Mouse (Mus musculus) hindbrain, embryonic 15.5 days (tissue): ENCODE results near the gene Qrfp. TPM values are rescaled to one million over a fixed set of nuclear protein-coding genes. Genes with fewer than 3 reads are reported as not detected.
A peak's percentile ranks its signal among the peaks of the same experiment; 100 is the strongest.

Experiments
- ATAC-seq: fragments of 200-750 bp; cut with Nextera tagmentation; 2 replicates; pipeline ENCODE4 v1.8.0; 2017; ENCODE audit warnings: low read depth, moderate number of reproducible peaks, moderate TSS enrichment; ENCODE audit not compliant: low FRiP score
- H3K27ac ChIP-seq: fragments of 300-500 bp; sonication (generic); replicated peaks from 2 replicates; pipeline ENCODE4 v1.5.1; 2015; ENCODE audit warnings: mild to moderate bottlenecking, inconsistent platforms
- H3K27me3 ChIP-seq: fragments of 300-500 bp; sonication (generic); 2 replicates; pipeline ENCODE4 v1.6.1; 2015; ENCODE audit warnings: control low read depth, inconsistent platforms
- H3K36me3 ChIP-seq: fragments of 300-500 bp; sonication (generic); 2 replicates; pipeline ENCODE4 v1.6.1; 2015; ENCODE audit warnings: control low read depth, inconsistent platforms
- H3K4me1 ChIP-seq: fragments of 300-500 bp; sonication (generic); replicated peaks from 2 replicates; pipeline ENCODE4 v1.6.1; 2015; ENCODE audit warnings: control low read depth, inconsistent platforms
- H3K4me2 ChIP-seq: fragments of 300-500 bp; sonication (generic); 2 replicates; pipeline ENCODE4 v1.6.1; 2015; ENCODE audit warnings: moderate library complexity, mild to moderate bottlenecking, inconsistent platforms
- H3K4me3 ChIP-seq: fragments of 300-500 bp; sonication (generic); 2 replicates; pipeline ENCODE4 v1.5.1; 2015; ENCODE audit warnings: mild to moderate bottlenecking, inconsistent platforms
- H3K9ac ChIP-seq: fragments of 300-500 bp; sonication (generic); 2 replicates; pipeline ENCODE4 v1.6.1; 2015; ENCODE audit warnings: inconsistent platforms
- H3K9me3 ChIP-seq: fragments of 300-500 bp; sonication (generic); 2 replicates; pipeline ENCODE4 v1.6.1; 2016; ENCODE audit warnings: control low read depth, inconsistent platforms
- WGBS: fragments of 180-500 bp; shearing (Covaris S2); methylation state at CpG from one replicate; pipeline ENCODE4 v1.1.7; 2015; 5-methylcytosine and 5-hydroxymethylcytosine counted together
- polyA plus RNA-seq: library from polyadenylated mRNA; unstranded; fragments of >200 nt; fragmentation: Nextera tagmentation; extraction: Ambion mirVana; gene quantifications from 2 replicates; pipeline ENCODE4 v1.2.1, GENCODE M21; 2015

Gene Qrfp
- polyA plus RNA-seq, 1 experiment from 2014 or later: not detected

- Histone ChIP-seq H3K4me1 (peaks cover 3% of the 10 kb centered on the region; the same call in 1 of the 2 replicates), H3K9ac (no peak overlapping the region), H3K9me3 (no peaks in the 10 kb centered on the region), H3K27me3 (no peaks in the 10 kb centered on the region), H3K36me3 (no peaks in the 10 kb centered on the region), H3K27ac (no peak overlapping the region), H3K4me3 (no peak overlapping the region), H3K4me2 (no peak overlapping the region)
- ATAC-seq: no peak
- WGBS: 38% methylated on average over 10 of the region's 10 CpGs
Observed at GRCm38 (mm10) chr2:31836091-31836490, 25.7 kb upstream of the Qrfp start.

- Histone ChIP-seq H3K36me3 (no peaks in the 10 kb centered on the region), H3K4me1 (peaks cover 49% of the 10 kb centered on the region), H3K27ac (peak overlapping the region; percentile 58; the same call in 1 of the 2 replicates), H3K4me2 (no peak overlapping the region), H3K27me3 (no peaks in the 10 kb centered on the region), H3K4me3 (no peak overlapping the region), H3K9ac (no peak overlapping the region), H3K9me3 (no peaks in the 10 kb centered on the region)
- 10% methylated on average over 4 of the region's 4 CpGs for WGBS
- peak; percentile 54; the same call in 1 of the 2 replicates for ATAC-seq
Observed at GRCm38 (mm10) chr2:31828311-31828825, 18.0 kb upstream of the Qrfp start.

- peak; percentile 38; the same call in 1 of the 2 replicates for ATAC-seq
- 29% methylated on average over 7 of the region's 7 CpGs for WGBS
- H3K36me3 ChIP-seq: no peaks in the 10 kb centered on the region
- H3K4me1 ChIP-seq: peaks cover 54% of the 10 kb centered on the region
- H3K4me3 ChIP-seq: no peak overlapping the region
- H3K27ac ChIP-seq: peak overlapping the region; percentile 58; the same call in 1 of the 2 replicates
- H3K4me2 ChIP-seq: no peak overlapping the region
- H3K27me3 ChIP-seq: no peaks in the 10 kb centered on the region
- H3K9ac ChIP-seq: no peak overlapping the region
- H3K9me3 ChIP-seq: no peaks in the 10 kb centered on the region
Observed at GRCm38 (mm10) chr2:31827877-31828276, 17.5 kb upstream of the Qrfp start.

- H3K36me3 ChIP-seq: no peaks in the 10 kb centered on the region
- H3K9me3 ChIP-seq: no peaks in the 10 kb centered on the region
- no peak overlapping the region for H3K4me3 ChIP-seq
- no peaks in the 10 kb centered on the region for H3K27me3 ChIP-seq
- peaks cover 62% of the 10 kb centered on the region for H3K4me1 ChIP-seq
- H3K9ac ChIP-seq: no peak overlapping the region
- no peak overlapping the region for H3K4me2 ChIP-seq
- 0 out of 2 replicates have a peak overlapping the region, but pooled peaks have one; percentile 50 for H3K27ac ChIP-seq
- ATAC-seq: no peak
- 77% methylated on average over 14 of the region's 14 CpGs for WGBS
Observed at GRCm38 (mm10) chr2:31826094-31827085, 16.0 kb upstream of the Qrfp start.

GRCm38 (mm10) chr2:31825469-31825911 lies 15.1 kb upstream of the Qrfp start:
- Histone ChIP-seq H3K27ac (no peak overlapping the region), H3K4me2 (no peak overlapping the region), H3K9me3 (no peaks in the 10 kb centered on the region), H3K9ac (no peak overlapping the region), H3K4me1 (peaks cover 62% of the 10 kb centered on the region), H3K4me3 (no peak overlapping the region), H3K36me3 (no peaks in the 10 kb centered on the region), H3K27me3 (no peaks in the 10 kb centered on the region)
- ATAC-seq: no peak
- WGBS: 72% methylated on average over 16 of the region's 16 CpGs

GRCm38 (mm10) chr2:31823933-31824730 lies 13.8 kb upstream of the Qrfp start:
- H3K27me3 ChIP-seq: no peaks in the 10 kb centered on the region
- WGBS: 69% methylated on average over 10 of the region's 15 CpGs
- H3K4me1 ChIP-seq: peaks cover 58% of the 10 kb centered on the region
- H3K4me3 ChIP-seq: no peak overlapping the region
- ATAC-seq: no peak
- no peaks in the 10 kb centered on the region for H3K9me3 ChIP-seq
- H3K27ac ChIP-seq: no peak overlapping the region
- no peaks in the 10 kb centered on the region for H3K36me3 ChIP-seq
- no peak overlapping the region for H3K4me2 ChIP-seq
- H3K9ac ChIP-seq: no peak overlapping the region

GRCm38 (mm10) chr2:31822524-31823371 lies 12.4 kb upstream of the Qrfp start:
- Histone ChIP-seq H3K4me2 (peak overlapping the region; percentile 54), H3K4me1 (peaks cover 47% of the 10 kb centered on the region), H3K4me3 (peak overlapping the region; percentile 22), H3K27me3 (no peaks in the 10 kb centered on the region), H3K9ac (peak overlapping the region; percentile 40), H3K27ac (peak overlapping the region; percentile 61), H3K9me3 (no peaks in the 10 kb centered on the region), H3K36me3 (no peaks in the 10 kb centered on the region)
- ATAC-seq: peak; percentile 63
- WGBS: 11% methylated on average over 39 of the region's 39 CpGs

- WGBS: 35% methylated on average over 5 of the region's 5 CpGs
- peaks cover 4% of the 10 kb centered on the region for H3K4me1 ChIP-seq
- no peak for ATAC-seq
Observed at GRCm38 (mm10) chr2:31815367-31815766, 5.0 kb upstream of the Qrfp start.

GRCm38 (mm10) chr2:31814699-31815098 lies 4.3 kb upstream of the Qrfp start:
- no peak for ATAC-seq

More at GRCm38 (mm10) chr2:31815367-31815766, 5.0 kb upstream of the Qrfp start:
- no peak overlapping the region for H3K4me2 ChIP-seq
- no peaks in the 10 kb centered on the region for H3K27me3 ChIP-seq
- no peak overlapping the region for H3K4me3 ChIP-seq
- no peaks in the 10 kb centered on the region for H3K36me3 ChIP-seq
- H3K27ac ChIP-seq: no peak overlapping the region
- H3K9ac ChIP-seq: no peak overlapping the region
- H3K9me3 ChIP-seq: no peaks in the 10 kb centered on the region

GRCm38 (mm10) chr2:31813641-31814040 lies 3.3 kb upstream of the Qrfp start:
- H3K9me3 ChIP-seq: no peaks in the 10 kb centered on the region
- no peak overlapping the region for H3K4me2 ChIP-seq
- ATAC-seq: no peak
- H3K36me3 ChIP-seq: no peaks in the 10 kb centered on the region
- H3K27me3 ChIP-seq: no peaks in the 10 kb centered on the region
- 90% methylated on average over 4 of the region's 4 CpGs for WGBS
- peaks cover 21% of the 10 kb centered on the region for H3K4me1 ChIP-seq
- no peak overlapping the region for H3K4me3 ChIP-seq
- H3K27ac ChIP-seq: no peak overlapping the region
- no peak overlapping the region for H3K9ac ChIP-seq

More at GRCm38 (mm10) chr2:31814699-31815098, 4.3 kb upstream of the Qrfp start:
- Histone ChIP-seq H3K36me3 (no peaks in the 10 kb centered on the region), H3K27me3 (no peaks in the 10 kb centered on the region), H3K9me3 (no peaks in the 10 kb centered on the region), H3K9ac (no peak overlapping the region), H3K4me2 (no peak overlapping the region), H3K27ac (no peak overlapping the region), H3K4me3 (no peak overlapping the region), H3K4me1 (peaks cover 10% of the 10 kb centered on the region)
- WGBS: 79% methylated on average over 7 of the region's 7 CpGs
